Mouse (Mus musculus) brain, embryonic 14.5 days (tissue): ENCODE measurements around the gene Ube2q2.

Experiments used
- CTCF ChIP-seq: fragments of 200-500 bp; IDR thresholded peaks from 2 replicates; pipeline ENCODE4 v1.5.1; 2012; ENCODE audit warnings: inconsistent platforms, mild to moderate bottlenecking, moderate library complexity, borderline replicate concordance; ENCODE audit not compliant: insufficient read depth, insufficient read length; ENCODE audit errors: extremely low read depth
- POLR2A ChIP-seq: fragments of 200-500 bp; IDR thresholded peaks from 2 replicates; pipeline ENCODE4 v1.6.1; 2012; ENCODE audit warnings: mild to moderate bottlenecking, inconsistent platforms, borderline replicate concordance; ENCODE audit not compliant: poor library complexity, insufficient read depth, insufficient read length, severe bottlenecking; ENCODE audit errors: extremely low read depth

- TF ChIP-seq POLR2A (no peak), CTCF (no peak)
These were observed 80.4 kb downstream of the Ube2q2 start for GRCm38 (mm10) chr9:55229010-55229409.
